Mouse (Mus musculus) brain, embryonic 18.5 days (tissue): ENCODE data around the gene 1700021F05Rik.
A peak's percentile ranks its signal among the peaks of the same experiment; 100 is the strongest.

ENCODE experiments used
- DNase-seq: peaks from one replicate; pipeline ENCODE4 v3.0.0-alpha.2; 2012; ENCODE audit warnings: low read depth, low spot score

Gene 1700021F05Rik

GRCm38 (mm10) chr10:43483426-43483995, 57.3 kb downstream of the 1700021F05Rik start:
- DNase-seq: no peak

- DNase-seq: no peak
Measured at GRCm38 (mm10) chr10:43482021-43482420, 58.8 kb downstream of the 1700021F05Rik start.

- DNase-seq: no peak
Measured at GRCm38 (mm10) chr10:43481179-43481578, 59.6 kb downstream of the 1700021F05Rik start.

- no peak for DNase-seq
Measured at GRCm38 (mm10) chr10:43480227-43480849, 60.5 kb downstream of the 1700021F05Rik start.

- peak; percentile 51 for DNase-seq
Measured at GRCm38 (mm10) chr10:43479436-43480157, 61.2 kb downstream of the 1700021F05Rik start.

GRCm38 (mm10) chr10:43478751-43479435, 61.9 kb downstream of the 1700021F05Rik start, which contains the start of gene Bend3:
TSS of gene Bend3 (plus strand) at chr10:43478831.
- DNase-seq: no peak

- peak; percentile 34 for DNase-seq
Measured at GRCm38 (mm10) chr10:43477865-43478681, 62.7 kb downstream of the 1700021F05Rik start.

GRCm38 (mm10) chr10:43477459-43477858, 63.3 kb downstream of the 1700021F05Rik start:
- no peak for DNase-seq

- no peak for DNase-seq
Measured at GRCm38 (mm10) chr10:43475376-43475775, 65.4 kb downstream of the 1700021F05Rik start.
